Mouse (Mus musculus) testis, adult 2 months (tissue): Measurements from ENCODE around the gene Ttc23. TPM values are rescaled to one million over a fixed set of nuclear protein-coding genes. Genes with fewer than 3 reads are reported as not detected.

Experiments used
- H3K27ac ChIP-seq: fragments of 200-500 bp; 2 replicates; pipeline ENCODE4 v1.5.1; 2012; ENCODE audit warnings: low read depth, low read length; ENCODE audit not compliant: control insufficient read depth, insufficient read depth
- H3K27me3 ChIP-seq: fragments of 200-500 bp; 2 replicates; pipeline ENCODE4 v1.6.1; 2012; ENCODE audit warnings: mild to moderate bottlenecking, low read length, moderate library complexity; ENCODE audit not compliant: control insufficient read depth, insufficient read depth
- H3K36me3 ChIP-seq: fragments of 200-500 bp; 2 replicates; pipeline ENCODE4 v1.6.1; 2012; ENCODE audit warnings: mild to moderate bottlenecking, low read length; ENCODE audit not compliant: control insufficient read depth, insufficient read depth
- H3K4me1 ChIP-seq: fragments of 200-500 bp; 2 replicates; pipeline ENCODE4 v1.6.1; 2012; ENCODE audit warnings: low read length; ENCODE audit not compliant: control insufficient read depth, insufficient read depth
- H3K4me3 ChIP-seq: fragments of 200-500 bp; 2 replicates; pipeline ENCODE4 v1.5.1; 2012; ENCODE audit warnings: low read depth, mild to moderate bottlenecking, low read length, moderate library complexity, mixed read lengths; ENCODE audit not compliant: control insufficient read depth
- CTCF ChIP-seq: fragments of 200-500 bp; IDR thresholded peaks from 2 replicates; pipeline ENCODE4 v1.5.1; 2012; ENCODE audit warnings: low read depth, mild to moderate bottlenecking, inconsistent platforms, low read length, moderate library complexity; ENCODE audit not compliant: control insufficient read depth, insufficient read depth, insufficient replicate concordance
- POLR2A ChIP-seq: fragments of 200-500 bp; IDR thresholded peaks from 2 replicates; pipeline ENCODE4 v1.6.1; 2012; ENCODE audit warnings: low read depth, mild to moderate bottlenecking, inconsistent platforms, low read length, moderate library complexity; ENCODE audit not compliant: control insufficient read depth
- polyA plus RNA-seq: library from polyadenylated mRNA; depleted of rRNA; stranded (reverse); fragments of >200 nt; gene quantifications from 2 replicates; pipeline ENCODE4 v1.2.3, GENCODE M21; 2012

Ttc23 gene
- polyA plus RNA-seq, 1 experiment = 43.7 TPM

GRCm38 (mm10) chr7:67663981-67664694 is 16.9 kb downstream of the Ttc23 start:
- no peaks in the 10 kb centered on the region for H3K27me3 ChIP-seq
- TF ChIP-seq POLR2A (no peak), CTCF (no peak)
- H3K4me3 ChIP-seq = no peak overlapping the region
- H3K4me1 ChIP-seq = no peaks in the 10 kb centered on the region
- H3K27ac ChIP-seq = no peak overlapping the region
- peaks cover 1% of the 10 kb centered on the region; the same call in 1 of the 2 replicates for H3K36me3 ChIP-seq

- Histone ChIP-seq H3K27ac (no peak overlapping the region), H3K4me1 (no peaks in the 10 kb centered on the region), H3K27me3 (no peaks in the 10 kb centered on the region), H3K36me3 (no peaks in the 10 kb centered on the region), H3K4me3 (no peak overlapping the region)
- TF ChIP-seq POLR2A (no peak), CTCF (peak; percentile 45; the same call in 1 of the 2 replicates)
These were observed 23.8 kb downstream of the Ttc23 start for GRCm38 (mm10) chr7:67670965-67671364.

- H3K4me1 ChIP-seq = no peaks in the 10 kb centered on the region
- no peak overlapping the region for H3K27ac ChIP-seq
- H3K4me3 ChIP-seq = no peak overlapping the region
- TF ChIP-seq CTCF = peak; percentile 90; the same call in 1 of the 2 replicates
- TF ChIP-seq POLR2A = no peak
- H3K36me3 ChIP-seq = no peaks in the 10 kb centered on the region
- no peaks in the 10 kb centered on the region for H3K27me3 ChIP-seq
These were observed 25.4 kb downstream of the Ttc23 start for GRCm38 (mm10) chr7:67672650-67673049.

GRCm38 (mm10) chr7:67673656-67674055 is 26.4 kb downstream of the Ttc23 start:
- no peak overlapping the region for H3K4me3 ChIP-seq
- H3K27ac ChIP-seq = no peak overlapping the region
- no peaks in the 10 kb centered on the region for H3K4me1 ChIP-seq
- no peak for TF ChIP-seq POLR2A
- TF ChIP-seq CTCF = no peak
- no peaks in the 10 kb centered on the region for H3K27me3 ChIP-seq
- no peaks in the 10 kb centered on the region for H3K36me3 ChIP-seq

GRCm38 (mm10) chr7:67678878-67679499 is 31.8 kb downstream of the Ttc23 start:
- H3K27me3 ChIP-seq = no peaks in the 10 kb centered on the region
- no peak overlapping the region for H3K27ac ChIP-seq
- H3K36me3 ChIP-seq = no peaks in the 10 kb centered on the region
- H3K4me1 ChIP-seq = no peaks in the 10 kb centered on the region
- TF ChIP-seq POLR2A (no peak), CTCF (no peak)
- H3K4me3 ChIP-seq = no peak overlapping the region

GRCm38 (mm10) chr7:67681078-67681477 is 33.9 kb downstream of the Ttc23 start:
- H3K4me1 ChIP-seq = no peaks in the 10 kb centered on the region
- no peaks in the 10 kb centered on the region for H3K36me3 ChIP-seq
- H3K4me3 ChIP-seq = no peak overlapping the region
- H3K27me3 ChIP-seq = no peaks in the 10 kb centered on the region
- TF ChIP-seq POLR2A = no peak
- TF ChIP-seq CTCF = no peak
- no peak overlapping the region for H3K27ac ChIP-seq

GRCm38 (mm10) chr7:67683006-67683405 is 35.8 kb downstream of the Ttc23 start:
- Histone ChIP-seq H3K27ac (no peak overlapping the region), H3K36me3 (no peaks in the 10 kb centered on the region), H3K4me3 (no peak overlapping the region), H3K4me1 (no peaks in the 10 kb centered on the region), H3K27me3 (no peaks in the 10 kb centered on the region)
- TF ChIP-seq POLR2A = no peak
- no peak for TF ChIP-seq CTCF

GRCm38 (mm10) chr7:67686545-67686944 is 39.3 kb downstream of the Ttc23 start:
- H3K36me3 ChIP-seq = no peaks in the 10 kb centered on the region
- H3K27me3 ChIP-seq = no peaks in the 10 kb centered on the region
- no peak for TF ChIP-seq CTCF
- no peak for TF ChIP-seq POLR2A
- no peaks in the 10 kb centered on the region for H3K4me1 ChIP-seq
- H3K27ac ChIP-seq = no peak overlapping the region
- no peak overlapping the region for H3K4me3 ChIP-seq
